Mouse (Mus musculus): ENCODE results near the gene Zfp526. TPM values are rescaled to one million over a fixed set of nuclear protein-coding genes. Genes with fewer than 3 reads are reported as not detected.

The Zfp526 gene
- polyA plus RNA-seq, 1 experiment from 2014 or later, result 1.9 TPM

DNA sequence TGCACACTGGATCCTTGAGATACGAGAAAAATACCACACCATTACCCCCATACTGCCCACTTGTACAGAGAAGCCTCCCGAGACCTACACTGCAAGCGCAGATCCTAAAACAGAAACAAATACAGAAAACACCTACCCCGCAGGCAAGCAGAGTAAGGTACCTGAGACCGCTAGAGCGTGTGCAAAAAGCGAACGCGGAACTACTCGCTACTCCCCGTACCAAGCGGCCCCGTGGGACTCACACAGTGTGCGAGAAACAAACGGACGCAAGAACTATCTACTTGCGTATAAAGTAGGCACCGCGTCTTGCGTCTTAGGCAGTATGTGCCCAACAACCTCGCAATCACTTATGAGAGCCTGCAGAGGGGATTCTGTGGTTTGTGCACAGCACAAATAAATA, 39.4 kb upstream of the Zfp526 start:
- Histone ChIP-seq H3K9ac (ENCODE audit: low read depth, low read length) (no peak overlapping the region), H3K36me3 (ENCODE audit: control insufficient read depth, insufficient read depth, low read length) (no peaks in the 10 kb centered on the region), H3K27me3 (replicated peaks; ENCODE audit: control insufficient read depth, insufficient read depth, low read length) (peaks cover 61% of the 10 kb centered on the region), H3K9me3 (ENCODE audit: control insufficient read depth, low read length) (no peaks in the 10 kb centered on the region), H3K4me3 (ENCODE audit: low read length) (no peak overlapping the region), H3K4me1 (ENCODE audit: control insufficient read depth, insufficient read depth, low read length) (peaks cover 7% of the 10 kb centered on the region; the same call in 1 of the 2 replicates), H3K4me2 (ENCODE audit: low read depth, low read length) (no peak overlapping the region), H3K27ac (ENCODE audit: low read length) (no peak overlapping the region)
- WGBS, result 7% methylated on average over 21 of the region's 21 CpGs
- ATAC-seq, result no peak

DNA sequence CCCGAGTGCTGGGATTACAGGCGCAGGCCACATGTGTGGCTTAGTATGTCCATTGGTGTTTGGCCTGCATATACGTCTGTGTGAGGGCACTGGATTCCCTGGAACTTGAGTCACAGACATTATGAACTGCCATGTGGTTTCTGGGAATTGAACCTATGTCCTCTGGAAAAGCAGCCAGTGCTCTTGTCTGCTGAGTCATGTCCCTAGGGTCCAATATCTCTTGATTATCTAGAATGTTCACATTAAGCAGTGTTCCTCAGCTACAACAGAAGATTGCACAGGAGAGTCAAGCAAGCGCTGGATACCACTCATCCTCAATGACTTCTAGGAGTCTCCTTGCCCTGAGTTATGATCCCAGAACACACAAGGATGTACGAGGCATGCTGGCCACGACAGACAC, 37.1 kb upstream of the Zfp526 start:
- no peaks in the 10 kb centered on the region for H3K36me3 ChIP-seq (ENCODE audit: control insufficient read depth, insufficient read depth, low read length)
- peaks cover 41% of the 10 kb centered on the region for H3K27me3 ChIP-seq (replicated peaks; ENCODE audit: control insufficient read depth, insufficient read depth, low read length)
- H3K4me3 ChIP-seq (ENCODE audit: low read length), result no peak overlapping the region
- peaks cover 3% of the 10 kb centered on the region; the same call in 1 of the 2 replicates for H3K4me1 ChIP-seq (ENCODE audit: control insufficient read depth, insufficient read depth, low read length)
- no peak overlapping the region for H3K9ac ChIP-seq (ENCODE audit: low read depth, low read length)
- no peak overlapping the region for H3K4me2 ChIP-seq (ENCODE audit: low read depth, low read length)
- no peak for ATAC-seq
- WGBS, result 75% methylated on average over 6 of the region's 6 CpGs
- no peaks in the 10 kb centered on the region for H3K9me3 ChIP-seq (ENCODE audit: control insufficient read depth, low read length)
- no peak overlapping the region for H3K27ac ChIP-seq (ENCODE audit: low read length)

- WGBS, result 26% methylated on average over 21 of the region's 21 CpGs
- Histone ChIP-seq H3K4me2 (ENCODE audit: low read depth, low read length) (no peak overlapping the region), H3K27me3 (replicated peaks; ENCODE audit: control insufficient read depth, insufficient read depth, low read length) (peaks cover 6% of the 10 kb centered on the region)
Measured at GRCm38 (mm10) chr7:25187662-25188650, 33.3 kb upstream of the Zfp526 start.

GRCm38 (mm10) chr7:25190806-25191205, 30.4 kb upstream of the Zfp526 start:
- H3K9me3 ChIP-seq (ENCODE audit: control insufficient read depth, low read length), result no peaks in the 10 kb centered on the region
- no peak overlapping the region for H3K4me2 ChIP-seq (ENCODE audit: low read depth, low read length)
- no peak overlapping the region for H3K27ac ChIP-seq (ENCODE audit: low read length)
- H3K9ac ChIP-seq (ENCODE audit: low read depth, low read length), result no peak overlapping the region
- H3K4me3 ChIP-seq (ENCODE audit: low read length), result no peak overlapping the region
- ATAC-seq, result no peak
- H3K27me3 ChIP-seq (replicated peaks; ENCODE audit: control insufficient read depth, insufficient read depth, low read length), result no peaks in the 10 kb centered on the region
- H3K36me3 ChIP-seq (ENCODE audit: control insufficient read depth, insufficient read depth, low read length), result no peaks in the 10 kb centered on the region
- H3K4me1 ChIP-seq (ENCODE audit: control insufficient read depth, insufficient read depth, low read length), result no peaks in the 10 kb centered on the region
- WGBS, result 81% methylated on average over 11 of the region's 11 CpGs

More at GRCm38 (mm10) chr7:25187662-25188650, 33.3 kb upstream of the Zfp526 start:
- Histone ChIP-seq H3K27ac (ENCODE audit: low read length) (no peak overlapping the region), H3K9me3 (ENCODE audit: control insufficient read depth, low read length) (no peaks in the 10 kb centered on the region), H3K36me3 (ENCODE audit: control insufficient read depth, insufficient read depth, low read length) (no peaks in the 10 kb centered on the region), H3K4me1 (ENCODE audit: control insufficient read depth, insufficient read depth, low read length) (no peaks in the 10 kb centered on the region), H3K9ac (ENCODE audit: low read depth, low read length) (no peak overlapping the region), H3K4me3 (ENCODE audit: low read length) (no peak overlapping the region)
- peak; percentile 81 for ATAC-seq

DNA sequence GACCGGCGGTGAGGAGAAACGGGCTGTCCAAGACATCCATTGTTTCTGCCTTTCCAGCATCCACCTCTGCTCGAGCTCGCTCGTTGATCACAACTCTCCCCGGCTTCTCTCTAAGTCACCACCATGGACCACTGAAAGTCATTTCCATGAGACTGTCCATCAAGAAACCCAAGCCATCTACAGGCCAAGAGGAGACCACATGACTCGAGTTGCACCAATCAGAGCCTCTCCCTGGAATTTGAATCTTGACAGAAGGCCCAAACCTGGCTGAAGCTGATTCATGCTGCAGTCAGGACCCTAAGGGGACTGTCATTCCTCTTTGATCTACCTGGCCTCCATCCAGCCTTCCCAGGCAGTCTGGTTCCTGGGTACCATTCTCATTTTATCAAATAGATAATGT, 29.1 kb upstream of the Zfp526 start:
- H3K36me3 ChIP-seq (ENCODE audit: control insufficient read depth, insufficient read depth, low read length), result no peaks in the 10 kb centered on the region
- no peak overlapping the region for H3K27ac ChIP-seq (ENCODE audit: low read length)
- no peak overlapping the region for H3K4me2 ChIP-seq (ENCODE audit: low read depth, low read length)
- no peak overlapping the region for H3K9ac ChIP-seq (ENCODE audit: low read depth, low read length)
- no peaks in the 10 kb centered on the region for H3K27me3 ChIP-seq (replicated peaks; ENCODE audit: control insufficient read depth, insufficient read depth, low read length)
- H3K9me3 ChIP-seq (ENCODE audit: control insufficient read depth, low read length), result no peaks in the 10 kb centered on the region
- 78% methylated on average over 8 of the region's 8 CpGs for WGBS
- H3K4me1 ChIP-seq (ENCODE audit: control insufficient read depth, insufficient read depth, low read length), result no peaks in the 10 kb centered on the region
- no peak for ATAC-seq
- no peak overlapping the region for H3K4me3 ChIP-seq (ENCODE audit: low read length)

GRCm38 (mm10) chr7:25195148-25195547, 26.1 kb upstream of the Zfp526 start:
- WGBS, result 77% methylated on average over 3 of the region's 3 CpGs
- H3K36me3 ChIP-seq (ENCODE audit: control insufficient read depth, insufficient read depth, low read length), result no peaks in the 10 kb centered on the region
- peaks cover 8% of the 10 kb centered on the region for H3K4me1 ChIP-seq (ENCODE audit: control insufficient read depth, insufficient read depth, low read length)
- H3K9me3 ChIP-seq (ENCODE audit: control insufficient read depth, low read length), result no peaks in the 10 kb centered on the region
- ATAC-seq, result no peak
- no peak overlapping the region for H3K27ac ChIP-seq (ENCODE audit: low read length)
- H3K4me2 ChIP-seq (ENCODE audit: low read depth, low read length), result no peak overlapping the region
- no peaks in the 10 kb centered on the region for H3K27me3 ChIP-seq (replicated peaks; ENCODE audit: control insufficient read depth, insufficient read depth, low read length)
- no peak overlapping the region for H3K4me3 ChIP-seq (ENCODE audit: low read length)
- H3K9ac ChIP-seq (ENCODE audit: low read depth, low read length), result no peak overlapping the region

DNA sequence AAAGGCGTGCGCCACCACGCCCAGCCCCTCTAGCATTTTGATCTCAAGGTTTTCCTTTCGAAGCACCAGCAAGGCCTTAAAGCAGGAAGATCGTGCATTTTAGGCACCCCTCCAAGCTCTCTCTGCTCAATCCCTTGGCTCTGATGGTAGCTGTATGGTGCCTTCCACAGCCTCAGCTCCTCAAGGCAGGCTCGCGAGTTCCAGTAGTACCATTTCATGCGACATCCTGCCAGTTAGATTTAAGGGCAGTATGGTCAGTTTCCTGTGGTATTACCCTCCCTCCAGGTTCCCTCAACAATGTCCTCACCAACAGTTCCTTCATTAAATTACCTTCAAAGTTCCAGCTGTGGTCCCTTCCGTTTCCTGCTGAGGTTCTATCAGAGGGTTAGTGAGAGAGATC, 25.1 kb upstream of the Zfp526 start:
- Histone ChIP-seq H3K27ac (ENCODE audit: low read length) (no peak overlapping the region), H3K4me3 (ENCODE audit: low read length) (no peak overlapping the region), H3K9me3 (ENCODE audit: control insufficient read depth, low read length) (no peaks in the 10 kb centered on the region), H3K4me1 (ENCODE audit: control insufficient read depth, insufficient read depth, low read length) (peaks cover 8% of the 10 kb centered on the region), H3K27me3 (replicated peaks; ENCODE audit: control insufficient read depth, insufficient read depth, low read length) (no peaks in the 10 kb centered on the region), H3K9ac (ENCODE audit: low read depth, low read length) (no peak overlapping the region), H3K36me3 (ENCODE audit: control insufficient read depth, insufficient read depth, low read length) (no peaks in the 10 kb centered on the region), H3K4me2 (ENCODE audit: low read depth, low read length) (no peak overlapping the region)
- WGBS, result 85% methylated on average over 9 of the region's 9 CpGs
- ATAC-seq, result no peak

DNA sequence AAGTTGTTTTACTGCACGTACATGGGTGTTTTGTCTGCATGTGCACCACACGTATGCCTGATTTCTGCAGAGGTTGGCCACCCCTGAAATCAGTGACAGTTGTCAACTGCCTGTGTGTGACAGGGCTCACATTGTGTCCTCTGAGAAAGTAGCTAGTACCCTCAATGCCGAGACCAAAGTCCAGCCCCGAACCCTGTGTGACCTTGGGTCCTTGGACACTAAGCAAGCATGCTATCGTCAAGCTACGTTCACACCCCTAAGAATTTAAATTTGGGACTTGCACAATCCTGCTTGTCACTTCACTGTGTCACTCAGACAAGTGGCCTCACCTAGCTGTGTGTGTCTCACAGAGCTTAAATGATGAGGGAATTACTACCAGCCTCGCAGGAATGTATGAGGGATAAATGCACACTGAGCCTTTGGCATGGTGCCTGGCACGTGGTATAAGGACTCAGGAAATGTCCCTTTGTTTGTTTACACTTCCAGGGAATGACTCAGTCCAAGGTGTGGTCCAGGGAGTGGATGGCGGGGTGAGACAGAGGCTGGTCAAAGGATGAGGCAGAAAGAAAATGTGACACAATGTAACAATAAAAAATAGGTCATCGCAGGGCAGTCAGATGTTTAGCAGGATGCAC, 23.7 kb upstream of the Zfp526 start:
- Histone ChIP-seq H3K4me2 (ENCODE audit: low read depth, low read length) (no peak overlapping the region), H3K4me3 (ENCODE audit: low read length) (no peak overlapping the region), H3K4me1 (ENCODE audit: control insufficient read depth, insufficient read depth, low read length) (peaks cover 8% of the 10 kb centered on the region), H3K9ac (ENCODE audit: low read depth, low read length) (no peak overlapping the region), H3K9me3 (ENCODE audit: control insufficient read depth, low read length) (no peaks in the 10 kb centered on the region), H3K36me3 (ENCODE audit: control insufficient read depth, insufficient read depth, low read length) (no peaks in the 10 kb centered on the region), H3K27ac (ENCODE audit: low read length) (no peak overlapping the region), H3K27me3 (replicated peaks; ENCODE audit: control insufficient read depth, insufficient read depth, low read length) (no peaks in the 10 kb centered on the region)
- WGBS, result 46% methylated on average over 10 of the region's 10 CpGs
- peak; percentile 92 for ATAC-seq

- Histone ChIP-seq H3K4me2 (ENCODE audit: low read depth, low read length) (no peak overlapping the region), H3K9me3 (ENCODE audit: control insufficient read depth, low read length) (no peaks in the 10 kb centered on the region), H3K27ac (ENCODE audit: low read length) (no peak overlapping the region), H3K27me3 (replicated peaks; ENCODE audit: control insufficient read depth, insufficient read depth, low read length) (no peaks in the 10 kb centered on the region), H3K4me1 (ENCODE audit: control insufficient read depth, insufficient read depth, low read length) (peaks cover 21% of the 10 kb centered on the region), H3K9ac (ENCODE audit: low read depth, low read length) (no peak overlapping the region), H3K36me3 (ENCODE audit: control insufficient read depth, insufficient read depth, low read length) (peaks cover 2% of the 10 kb centered on the region; the same call in 1 of the 2 replicates), H3K4me3 (ENCODE audit: low read length) (no peak overlapping the region)
- ATAC-seq, result no peak
- 90% methylated on average over 20 of the region's 20 CpGs for WGBS
Measured at GRCm38 (mm10) chr7:25203624-25204023, 17.6 kb upstream of the Zfp526 start.
